Mouse (Mus musculus): ENCODE data around the gene Csnk1g2. TPM values are rescaled to one million over a fixed set of nuclear protein-coding genes. Genes with fewer than 3 reads are reported as not detected.

Csnk1g2 gene
- polyA plus RNA-seq (2012; rRNA removed) = 326 and 352 TPM in 2 replicates

DNA sequence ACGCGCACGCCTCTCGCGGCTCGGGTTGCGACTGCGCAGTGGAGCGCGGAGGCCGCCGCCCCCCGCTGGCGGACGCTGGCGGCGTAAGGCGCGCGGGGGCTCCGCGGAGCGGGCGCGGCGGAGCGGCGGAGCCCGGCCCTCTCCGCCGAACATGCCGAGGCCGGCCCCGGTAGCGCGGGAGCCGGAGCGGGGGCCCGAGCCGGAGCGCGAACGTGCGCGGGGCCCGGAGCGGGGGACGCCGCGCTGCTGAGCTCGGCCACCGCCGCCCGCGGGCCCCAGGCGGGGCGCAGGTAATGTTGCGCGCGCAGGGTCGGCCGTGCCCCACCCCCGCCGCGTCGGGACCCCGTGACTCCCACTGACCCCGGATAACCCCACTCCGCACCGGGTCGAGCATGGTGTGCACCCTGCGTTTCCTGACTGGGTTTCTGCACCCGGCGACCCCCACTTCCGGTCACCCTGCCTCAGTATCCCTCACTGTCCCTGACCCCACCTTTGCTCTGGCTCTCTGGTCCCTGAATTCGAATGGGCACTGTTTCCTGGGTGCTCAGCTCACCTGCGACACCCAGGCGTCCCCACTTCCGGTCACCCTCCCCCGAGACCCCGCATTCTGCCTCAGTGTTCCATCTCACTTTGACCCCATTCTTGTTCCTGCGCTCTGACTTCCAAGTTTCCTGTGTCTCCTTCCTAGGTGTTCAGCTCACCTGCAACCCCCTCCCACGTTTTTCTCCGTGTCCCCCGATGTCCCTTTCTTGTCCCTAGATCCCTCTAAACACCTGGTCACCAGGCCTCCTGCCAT is at the start of gene Csnk1g2:
Gene Csnk1g2 (plus strand): TSS at position 178 of the 796 bp plus-strand sequence.

GRCm38 (mm10) chr10:80577195-80578130 is 45.2 kb upstream of the Csnk1g2 start, which contains the start of gene Klf16:
Gene Klf16, minus strand, starts transcription at chr10:80577321.

DNA sequence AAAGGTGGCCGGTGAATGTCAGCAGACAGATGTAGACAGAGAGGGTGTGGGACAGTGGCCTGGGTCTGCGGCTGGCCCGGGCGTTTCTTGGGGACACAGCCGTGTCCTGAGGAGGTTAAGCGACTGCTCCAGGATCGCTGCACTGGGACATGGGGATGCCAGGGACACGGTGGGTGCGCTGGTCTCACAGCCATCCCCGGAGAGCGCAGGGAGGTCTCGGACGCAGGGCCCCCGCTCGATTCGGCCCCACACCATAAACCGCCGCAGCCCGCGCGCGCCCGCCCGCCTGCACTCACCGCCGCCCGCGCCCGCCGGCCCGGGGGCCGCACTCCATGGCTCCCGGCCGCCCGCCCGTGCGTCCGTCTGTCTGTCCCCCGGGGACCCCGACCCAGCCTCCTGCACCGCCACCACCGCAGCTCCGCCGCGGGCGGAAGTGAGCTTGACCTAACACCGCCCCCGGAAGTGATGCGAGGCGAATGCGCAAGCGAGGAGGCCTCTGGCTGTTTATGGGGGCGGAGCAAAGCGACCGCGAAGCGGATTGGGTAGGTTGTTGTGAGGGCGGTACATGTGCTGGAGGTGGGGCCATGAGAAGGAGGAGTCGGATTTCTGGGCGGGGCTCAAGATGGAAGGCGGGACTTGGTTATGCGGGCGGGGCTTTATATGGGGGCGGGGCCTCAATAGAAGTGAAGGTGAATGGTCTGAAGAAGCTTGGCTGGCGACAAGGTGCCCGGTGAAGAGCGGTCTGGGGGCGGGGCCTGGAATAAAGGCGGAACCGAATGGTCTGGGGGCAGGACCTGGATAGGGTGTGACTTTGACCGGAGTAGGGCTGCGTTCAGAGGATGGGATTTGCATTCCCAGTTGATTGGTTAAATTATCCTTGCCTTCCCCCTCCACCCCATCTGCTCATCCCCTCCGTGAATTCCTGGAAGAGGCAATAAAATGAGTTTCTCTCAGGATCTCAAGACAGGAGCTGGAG is 32.5 kb upstream of the Csnk1g2 start, which contains the start of gene Abhd17a:
Gene Abhd17a (minus strand): TSS at position 463 of the 976 bp plus-strand sequence.

GRCm38 (mm10) chr10:80602698-80603325 is 19.8 kb upstream of the Csnk1g2 start, which contains the start of the genes Scamp4 and Adat3:
Gene Scamp4, plus strand, starts transcription at chr10:80602872.
Gene Adat3, plus strand, starts transcription at chr10:80602880.

GRCm38 (mm10) chr10:80605721-80606120 is 16.9 kb upstream of the Csnk1g2 start, which contains the start of gene Gm49322:
Gene Gm49322, plus strand, starts transcription at chr10:80606021.

GRCm38 (mm10) chr10:80656863-80657623 is 34.4 kb downstream of the Csnk1g2 start, which contains the start of gene Btbd2:
Gene Btbd2, minus strand, starts transcription at chr10:80657071.

DNA sequence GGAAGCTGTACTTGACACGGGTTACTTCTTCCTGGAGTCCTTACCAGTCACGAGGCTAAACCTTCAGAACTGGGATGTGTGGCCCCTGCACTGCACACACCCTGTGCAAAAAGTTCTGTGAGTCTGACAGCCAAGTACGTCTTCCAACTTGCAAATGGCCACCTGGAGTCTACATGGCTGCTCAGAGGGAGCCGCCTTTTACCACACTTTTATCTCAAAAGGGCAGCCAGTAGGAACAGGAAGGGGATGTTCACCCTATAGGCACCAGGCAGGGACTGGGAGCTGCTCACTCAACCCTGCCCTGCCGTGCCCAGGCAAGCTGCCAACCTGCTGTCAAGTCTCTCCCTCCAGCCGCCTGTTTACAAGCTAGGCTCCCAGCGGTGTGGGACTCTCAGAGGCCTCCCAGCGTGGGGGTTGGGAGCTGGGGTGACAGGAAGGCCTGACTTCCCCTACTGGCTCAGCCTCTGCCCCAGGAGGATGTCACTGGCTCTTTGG is 55.4 kb downstream of the Csnk1g2 start, which contains the start of gene Mknk2:
Gene Mknk2 (minus strand): TSS at position 171 of the 495 bp plus-strand sequence.

Other genes starting within 250 kb of the Csnk1g2 start
- 23.9 and 24.3 TPM in 2 replicates for gene Mex3d, start 235.2 kb upstream of the Csnk1g2 start, polyA plus RNA-seq (2012; rRNA removed)
- gene Mbd3, start 223.3 kb upstream of the Csnk1g2 start, polyA plus RNA-seq (2012; rRNA removed) = 112 and 120 TPM in 2 replicates
- gene Uqcr11, start 216.0 kb upstream of the Csnk1g2 start, polyA plus RNA-seq (2012; rRNA removed) = 2,050 and 2,937 TPM in 2 replicates
- 84.9 and 86.2 TPM in 2 replicates for gene Tcf3, start 189.2 kb upstream of the Csnk1g2 start, polyA plus RNA-seq (2012; rRNA removed)
- gene Onecut3, start 128.0 kb upstream of the Csnk1g2 start, polyA plus RNA-seq (2012; rRNA removed) = 0.02 TPM in 1 of 2 replicates, not detected in the other
- gene Atp8b3, start 83.7 kb upstream of the Csnk1g2 start, polyA plus RNA-seq (2012; rRNA removed) = not detected in 2 replicates
- 56.3 and 60.5 TPM in 2 replicates for gene Rexo1, start 61.3 kb upstream of the Csnk1g2 start, polyA plus RNA-seq (2012; rRNA removed)
- 32.1 and 34.5 TPM in 2 replicates for gene Klf16, start 45.5 kb upstream of the Csnk1g2 start, polyA plus RNA-seq (2012; rRNA removed)
- gene Abhd17a, start 32.5 kb upstream of the Csnk1g2 start, polyA plus RNA-seq (2012; rRNA removed) = 328 and 390 TPM in 2 replicates
- gene Scamp4, start 20.0 kb upstream of the Csnk1g2 start, polyA plus RNA-seq (2012; rRNA removed) = 145 and 162 TPM in 2 replicates
- gene Adat3, start 20.0 kb upstream of the Csnk1g2 start, polyA plus RNA-seq (2012; rRNA removed) = 22.0 and 28.5 TPM in 2 replicates
- 3.8 and 4.9 TPM in 2 replicates for gene Gm49322, start 16.8 kb upstream of the Csnk1g2 start, polyA plus RNA-seq (2012; rRNA removed)
- 89.5 and 97.5 TPM in 2 replicates for gene Btbd2, start 34.2 kb downstream of the Csnk1g2 start, polyA plus RNA-seq (2012; rRNA removed)
- gene Mknk2, start 55.3 kb downstream of the Csnk1g2 start, polyA plus RNA-seq (2012; rRNA removed) = 385 and 392 TPM in 2 replicates
- gene Mob3a, start 79.1 kb downstream of the Csnk1g2 start, polyA plus RNA-seq (2012; rRNA removed) = 39.9 and 49.0 TPM in 2 replicates
- gene Izumo4, start 79.3 kb downstream of the Csnk1g2 start, polyA plus RNA-seq (2012; rRNA removed) = 52.3 and 56.7 TPM in 2 replicates
- 116 and 122 TPM in 2 replicates for gene Ap3d1, start 119.4 kb downstream of the Csnk1g2 start, polyA plus RNA-seq (2012; rRNA removed)
- 25.5 and 45.2 TPM in 2 replicates for gene Dot1l, start 132.4 kb downstream of the Csnk1g2 start, polyA plus RNA-seq (2012; rRNA removed)
- gene Sf3a2, start 175.4 kb downstream of the Csnk1g2 start, polyA plus RNA-seq (2012; rRNA removed) = 31.8 and 39.2 TPM in 2 replicates
- gene Plekhj1, start 175.8 kb downstream of the Csnk1g2 start, polyA plus RNA-seq (2012; rRNA removed) = 54.2 and 71.9 TPM in 2 replicates
- gene Amh, start 182.4 kb downstream of the Csnk1g2 start, polyA plus RNA-seq (2012; rRNA removed) = 0.67 and 1.1 TPM in 2 replicates
- gene Jsrp1, start 190.7 kb downstream of the Csnk1g2 start, polyA plus RNA-seq (2012; rRNA removed) = 0.13 TPM in 1 of 2 replicates, not detected in the other
- 843 and 1,116 TPM in 2 replicates for gene Oaz1, start 203.8 kb downstream of the Csnk1g2 start, polyA plus RNA-seq (2012; rRNA removed)
- not detected in 2 replicates for gene Lingo3, start 221.2 kb downstream of the Csnk1g2 start, polyA plus RNA-seq (2012; rRNA removed)
- gene Lsm7, start 232.4 kb downstream of the Csnk1g2 start, polyA plus RNA-seq (2012; rRNA removed) = 73.9 and 111 TPM in 2 replicates
- 128 and 145 TPM in 2 replicates for gene Sppl2b, start 232.4 kb downstream of the Csnk1g2 start, polyA plus RNA-seq (2012; rRNA removed)
- 0.30 and 0.33 TPM in 2 replicates for gene Tmprss9, start 249.0 kb downstream of the Csnk1g2 start, polyA plus RNA-seq (2012; rRNA removed)